Mouse (Mus musculus) hindbrain, embryonic 11.5 days (tissue): ENCODE measurements around the gene 9630041A04Rik. TPM values are rescaled to one million over a fixed set of nuclear protein-coding genes. Genes with fewer than 3 reads are reported as not detected.

ENCODE experiments used
- ATAC-seq: fragments of 200-750 bp; cut with Nextera tagmentation; 2 replicates; pipeline ENCODE4 v1.8.0; 2017; ENCODE audit warnings: mild to moderate bottlenecking, moderate TSS enrichment, moderate library complexity; ENCODE audit not compliant: low FRiP score
- DNase-seq: peaks from one replicate; pipeline ENCODE4 v3.0.0-alpha.2; 2015; ENCODE audit warnings: low spot score
- H3K27ac ChIP-seq: fragments of 300-500 bp; sonication (generic); 2 replicates; pipeline ENCODE4 v1.5.1; 2014; ENCODE audit warnings: mild to moderate bottlenecking, low read depth, low read length
- H3K27me3 ChIP-seq: fragments of 300-500 bp; sonication (generic); 2 replicates; pipeline ENCODE4 v1.6.1; 2014; ENCODE audit warnings: mild to moderate bottlenecking, low read length, moderate library complexity, mixed read lengths; ENCODE audit not compliant: control insufficient read depth, insufficient read depth
- H3K36me3 ChIP-seq: fragments of 300-500 bp; sonication (generic); 2 replicates; pipeline ENCODE4 v1.6.1; 2014; ENCODE audit warnings: mild to moderate bottlenecking, low read length, moderate library complexity, mixed read lengths; ENCODE audit not compliant: control insufficient read depth, insufficient read depth
- H3K4me1 ChIP-seq: fragments of 300-500 bp; sonication (generic); replicated peaks from 2 replicates; pipeline ENCODE4 v1.6.1; 2014; ENCODE audit warnings: low read length, mixed read lengths; ENCODE audit not compliant: control insufficient read depth, insufficient read depth
- H3K4me2 ChIP-seq: fragments of 300-500 bp; sonication (generic); replicated peaks from 2 replicates; pipeline ENCODE4 v1.6.1; 2014; ENCODE audit warnings: mild to moderate bottlenecking, low read depth, low read length
- H3K4me3 ChIP-seq: fragments of 300-500 bp; sonication (generic); 2 replicates; pipeline ENCODE4 v1.5.1; 2014; ENCODE audit warnings: low read depth, low read length
- H3K9ac ChIP-seq: fragments of 300-500 bp; sonication (generic); 2 replicates; pipeline ENCODE4 v1.6.1; 2014; ENCODE audit warnings: low read depth, low read length
- H3K9me3 ChIP-seq: fragments of 300-500 bp; sonication (generic); 2 replicates; pipeline ENCODE4 v1.6.1; 2016; ENCODE audit warnings: low read length; ENCODE audit not compliant: control insufficient read depth
- WGBS: fragments of 180-500 bp; shearing (Covaris S2); extraction: QIAGEN DNeasy Blood & Tissue Kit; methylation state at CpG from one replicate; pipeline ENCODE4 v1.1.7; 2014; 5-methylcytosine and 5-hydroxymethylcytosine counted together
- polyA plus RNA-seq: library from polyadenylated mRNA; unstranded; fragments of >200 nt; fragmentation: Nextera tagmentation; extraction: Ambion mirVana; gene quantifications from 2 replicates; pipeline ENCODE4 v1.2.1, GENCODE M21; 2014

9630041A04Rik gene
- polyA plus RNA-seq, 1 experiment from 2014 or later = 0.28 TPM

- Histone ChIP-seq H3K4me3 (no peak overlapping the region), H3K36me3 (no peaks in the 10 kb centered on the region), H3K4me1 (no peaks in the 10 kb centered on the region), H3K27me3 (no peaks in the 10 kb centered on the region), H3K4me2 (peak overlapping the region; percentile 29; the same call in 1 of the 2 replicates), H3K9me3 (no peaks in the 10 kb centered on the region), H3K9ac (no peak overlapping the region), H3K27ac (no peak overlapping the region)
- DNase-seq (no peak), ATAC-seq (no peak)
- WGBS = 68% methylated on average over 5 of the region's 5 CpGs
These were observed 1.5 kb downstream of the 9630041A04Rik start for GRCm38 (mm10) chr9:101863130-101863529.

DNA sequence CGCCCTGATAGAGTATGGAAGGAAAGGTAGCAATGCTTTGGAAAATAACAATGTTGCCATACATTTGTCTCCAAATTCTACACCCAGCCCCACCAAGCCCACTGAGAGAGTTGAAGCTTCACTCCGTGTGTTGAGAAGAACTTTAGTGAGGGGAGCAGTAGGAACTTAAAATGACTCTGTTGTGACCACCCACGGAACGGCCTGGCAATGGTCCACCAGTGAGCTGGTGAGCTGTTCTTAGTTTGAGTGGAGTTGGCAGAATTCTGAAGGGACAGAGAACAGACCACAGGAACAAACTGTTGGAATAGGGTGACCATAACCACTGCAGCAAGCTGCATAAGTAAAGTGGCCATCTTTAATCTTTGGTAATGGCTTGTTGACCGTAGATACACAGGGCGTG is 7.0 kb downstream of the 9630041A04Rik start:
- Histone ChIP-seq H3K4me3 (no peak overlapping the region), H3K27me3 (no peaks in the 10 kb centered on the region), H3K27ac (no peak overlapping the region), H3K9me3 (no peaks in the 10 kb centered on the region), H3K36me3 (no peaks in the 10 kb centered on the region), H3K4me1 (no peaks in the 10 kb centered on the region), H3K4me2 (no peak overlapping the region), H3K9ac (no peak overlapping the region)
- 87% methylated on average over 6 of the region's 6 CpGs for WGBS
- ATAC-seq (no peak), DNase-seq (no peak)

GRCm38 (mm10) chr9:101870034-101870433 is 8.4 kb downstream of the 9630041A04Rik start:
- Histone ChIP-seq H3K27ac (no peak overlapping the region), H3K27me3 (no peaks in the 10 kb centered on the region), H3K4me2 (no peak overlapping the region), H3K4me3 (no peak overlapping the region), H3K9me3 (no peaks in the 10 kb centered on the region), H3K4me1 (no peaks in the 10 kb centered on the region), H3K36me3 (no peaks in the 10 kb centered on the region), H3K9ac (no peak overlapping the region)
- WGBS = 83% methylated on average over 4 of the region's 4 CpGs
- ATAC-seq (no peak), DNase-seq (no peak)

GRCm38 (mm10) chr9:101875306-101875705 is 13.7 kb downstream of the 9630041A04Rik start:
- no peak for ATAC-seq
- Histone ChIP-seq H3K9me3 (no peaks in the 10 kb centered on the region), H3K27me3 (no peaks in the 10 kb centered on the region), H3K4me2 (no peak overlapping the region), H3K36me3 (no peaks in the 10 kb centered on the region), H3K27ac (no peak overlapping the region), H3K4me1 (no peaks in the 10 kb centered on the region), H3K9ac (no peak overlapping the region), H3K4me3 (no peak overlapping the region)
- 84% methylated on average over 1 of the region's 1 CpGs for WGBS
- DNase-seq = no peak

DNA sequence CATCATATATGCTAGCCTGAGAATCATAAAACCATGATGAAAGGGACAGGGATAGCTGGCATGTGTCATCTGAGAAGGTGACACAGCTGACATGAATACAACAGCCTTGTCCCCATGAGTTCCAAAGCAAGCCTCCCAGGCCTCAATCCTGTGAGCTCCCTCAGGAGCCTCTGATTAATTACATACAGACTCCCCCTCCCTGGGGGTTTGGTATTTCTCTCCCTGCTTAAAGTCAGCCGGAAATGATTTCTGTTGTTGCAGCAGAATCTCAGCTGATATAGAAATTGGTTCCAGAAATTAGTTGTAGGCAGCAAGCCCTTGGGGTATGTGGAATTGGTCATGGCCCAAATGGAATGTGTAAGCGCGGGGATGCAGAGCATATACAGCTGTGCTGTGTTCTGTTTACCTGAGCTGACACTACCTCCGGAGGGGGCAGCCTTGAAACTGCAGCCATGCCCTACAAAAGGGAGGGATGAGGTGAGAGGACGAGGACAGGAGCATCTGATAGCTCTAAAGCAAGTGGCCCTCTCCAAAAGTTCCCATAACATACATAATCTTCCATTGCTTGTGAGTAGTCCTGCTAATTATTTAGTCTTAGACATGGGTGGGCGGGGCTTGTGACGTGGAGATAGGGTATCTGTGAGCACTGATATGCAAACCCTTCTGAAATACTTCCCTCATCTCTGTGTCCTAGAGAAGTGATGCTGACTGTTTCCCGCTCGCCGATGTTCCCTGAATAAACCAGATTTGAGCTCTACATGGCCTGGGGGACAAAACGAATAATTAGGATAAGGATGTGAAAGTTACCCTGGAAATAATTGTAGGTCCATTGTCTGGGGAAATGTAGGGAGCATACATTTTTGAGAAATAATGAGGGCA is 15.7 kb downstream of the 9630041A04Rik start:
- no peaks in the 10 kb centered on the region for H3K36me3 ChIP-seq
- ATAC-seq (no peak), DNase-seq (no peak)
- 76% methylated on average over 11 of the region's 11 CpGs for WGBS
- H3K9ac ChIP-seq = no peak overlapping the region
- no peaks in the 10 kb centered on the region for H3K9me3 ChIP-seq
- H3K4me3 ChIP-seq = no peak overlapping the region
- no peaks in the 10 kb centered on the region for H3K27me3 ChIP-seq
- no peaks in the 10 kb centered on the region for H3K4me1 ChIP-seq
- no peak overlapping the region for H3K27ac ChIP-seq
- H3K4me2 ChIP-seq = no peak overlapping the region

GRCm38 (mm10) chr9:101883295-101883694 is 21.7 kb downstream of the 9630041A04Rik start:
- WGBS = 77% methylated on average over 2 of the region's 2 CpGs
- no peak overlapping the region for H3K4me2 ChIP-seq
- no peak overlapping the region for H3K4me3 ChIP-seq
- H3K36me3 ChIP-seq = no peaks in the 10 kb centered on the region
- no peaks in the 10 kb centered on the region for H3K27me3 ChIP-seq
- H3K9me3 ChIP-seq = no peaks in the 10 kb centered on the region
- no peak overlapping the region for H3K27ac ChIP-seq
- no peak overlapping the region for H3K9ac ChIP-seq
- DNase-seq (no peak), ATAC-seq (no peak)
- no peaks in the 10 kb centered on the region for H3K4me1 ChIP-seq

DNA sequence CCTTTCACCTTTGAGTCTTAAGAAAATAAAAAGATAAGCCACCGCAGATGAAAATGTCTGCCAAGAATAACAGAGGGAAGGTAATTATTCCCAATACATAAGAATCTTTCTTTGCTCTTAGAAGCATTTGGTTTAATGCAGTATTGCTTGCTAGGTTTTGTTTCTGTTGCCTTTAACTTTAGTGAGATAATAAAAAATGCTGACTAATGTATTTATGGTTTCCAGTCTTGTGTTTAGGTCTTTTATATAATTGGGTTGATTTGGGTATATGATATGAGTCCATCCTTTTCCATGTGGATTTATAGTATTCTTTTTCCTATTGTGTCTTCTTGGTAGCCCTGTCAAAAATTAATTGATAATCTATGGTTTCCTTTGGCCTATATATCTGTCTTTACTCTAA is 36.2 kb downstream of the 9630041A04Rik start:
- DNase-seq (no peak), ATAC-seq (no peak)
- H3K4me2 ChIP-seq = no peak overlapping the region
- no peaks in the 10 kb centered on the region for H3K27me3 ChIP-seq
- no peaks in the 10 kb centered on the region for H3K4me1 ChIP-seq
- no peaks in the 10 kb centered on the region for H3K36me3 ChIP-seq
- no peaks in the 10 kb centered on the region for H3K9me3 ChIP-seq
- no peak overlapping the region for H3K4me3 ChIP-seq
- WGBS = 100% methylated on average over 1 of the region's 1 CpGs
- H3K9ac ChIP-seq = no peak overlapping the region
- H3K27ac ChIP-seq = no peak overlapping the region

DNA sequence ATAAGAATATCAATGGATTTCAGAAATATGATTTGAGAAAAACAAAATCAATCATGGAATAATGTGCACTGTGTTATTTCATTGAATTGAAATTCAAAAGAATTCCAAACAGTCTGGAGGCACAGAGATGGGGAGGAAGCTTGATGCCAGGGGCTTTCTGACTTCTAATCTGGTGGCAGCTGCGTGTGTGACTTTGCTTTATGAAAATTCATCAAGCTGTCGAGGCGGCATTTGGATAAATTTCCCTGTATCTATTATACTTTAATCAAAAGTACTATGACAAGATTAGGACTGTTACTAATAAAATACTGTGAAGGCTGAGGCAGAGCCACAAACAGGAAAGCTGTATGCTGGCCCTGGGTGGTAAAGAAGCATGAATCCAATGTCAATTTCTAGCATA is 41.8 kb downstream of the 9630041A04Rik start:
- H3K9me3 ChIP-seq = no peaks in the 10 kb centered on the region
- no peak overlapping the region for H3K4me2 ChIP-seq
- 77% methylated on average over 3 of the region's 3 CpGs for WGBS
- peaks cover 3% of the 10 kb centered on the region; the same call in 1 of the 2 replicates for H3K4me1 ChIP-seq
- H3K27ac ChIP-seq = no peak overlapping the region
- no peaks in the 10 kb centered on the region for H3K36me3 ChIP-seq
- no peak overlapping the region for H3K9ac ChIP-seq
- no peak overlapping the region for H3K4me3 ChIP-seq
- ATAC-seq = no peak
- DNase-seq = no peak
- H3K27me3 ChIP-seq = no peaks in the 10 kb centered on the region

DNA sequence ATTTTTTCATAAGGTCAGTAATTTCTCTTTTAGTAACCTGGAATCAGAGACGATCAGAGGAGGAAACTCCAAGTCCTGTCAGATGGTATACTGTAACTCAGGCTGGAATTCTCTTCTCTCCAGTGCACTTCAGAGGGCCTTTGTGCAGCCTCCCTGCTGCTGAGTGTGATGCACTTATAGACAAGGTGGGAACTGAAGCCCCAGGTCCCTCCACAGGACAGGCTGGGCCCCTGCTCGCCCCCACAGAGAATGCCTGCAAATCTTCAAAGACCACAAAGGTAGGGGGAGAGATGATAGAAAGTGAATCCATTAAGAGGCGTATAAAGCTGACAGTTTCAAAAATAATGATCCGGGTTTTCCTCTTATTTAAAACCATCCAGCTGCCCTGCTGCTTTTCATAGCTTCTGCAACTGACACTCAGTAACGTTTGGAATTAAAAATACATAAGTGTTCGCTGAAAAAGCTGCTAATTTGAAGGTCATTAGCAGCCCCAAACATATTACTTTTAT is 46.2 kb downstream of the 9630041A04Rik start:
- Histone ChIP-seq H3K9me3 (no peaks in the 10 kb centered on the region), H3K36me3 (no peaks in the 10 kb centered on the region), H3K4me3 (no peak overlapping the region), H3K27ac (no peak overlapping the region), H3K27me3 (no peaks in the 10 kb centered on the region), H3K9ac (no peak overlapping the region), H3K4me2 (no peak overlapping the region), H3K4me1 (peaks cover 11% of the 10 kb centered on the region)
- ATAC-seq (no peak), DNase-seq (no peak)
- WGBS = 68% methylated on average over 6 of the region's 6 CpGs
